In the genomic region with DNA sequence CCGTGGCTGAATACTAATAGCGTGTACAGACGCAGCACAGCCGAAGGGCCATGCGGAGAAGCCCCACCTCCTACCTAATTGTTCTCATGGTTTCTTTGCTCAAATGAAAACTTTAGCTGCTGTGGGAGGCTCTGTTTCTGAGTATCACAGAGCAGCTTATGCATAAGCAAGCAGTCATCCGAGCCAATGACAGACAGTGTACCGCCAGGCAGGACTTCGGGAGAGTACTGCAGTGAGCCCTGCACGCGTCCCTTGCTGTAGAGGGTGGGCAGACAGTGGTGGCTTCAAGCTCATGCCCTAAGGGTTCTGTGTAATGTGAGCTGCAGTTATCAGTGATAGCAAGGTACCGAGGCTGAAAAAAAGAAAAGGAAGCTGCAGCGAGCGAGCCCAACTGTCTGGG, we compare ENCODE assay signal across 36 mouse cellular contexts. TPM values are rescaled to one million over a fixed set of nuclear protein-coding genes. Genes with fewer than 3 reads are reported as not detected.
A peak's percentile ranks its signal among the peaks of the same experiment; 100 is the strongest.
DNase-seq lines count a peak whose midpoint lies in the region; ATAC-seq and TF ChIP-seq lines count a peak whose summit lies in the region.
"Had no signal": no experiment of that assay in that cellular context is flagged by ENCODE, and none has a peak within 500 bp of the region (broad histone marks: within the 10 kb centered on the region; RNA-seq: fewer than 3 reads in every experiment).

No protein-coding gene starts in this region.

- no peaks in the 10 kb centered on the region for H3K9me3 ChIP-seq in heart, embryonic 10.5 days
- H3K9me3 ChIP-seq in heart, embryonic 15.5 days (replicated peaks) = no peaks in the 10 kb centered on the region
- no peaks in the 10 kb centered on the region for H3K9me3 ChIP-seq in kidney, postnatal 0 days (replicated peaks; ENCODE audit: low read length)
- no peaks in the 10 kb centered on the region for H3K9me3 ChIP-seq in kidney, embryonic 14.5 days (ENCODE audit: control insufficient read depth, low read length)
- H3K9me3 ChIP-seq: embryonic facial prominence, embryonic 12.5 days; hindbrain, embryonic 13.5 days; limb, embryonic 10.5 days; limb, embryonic 15.5 days; liver, embryonic 13.5 days; midbrain, embryonic 15.5 days had no signal

- intact Hi-C loops in heart, postnatal 14 days (cut with DNase I) = no loop called here

- H3K4me2 ChIP-seq in heart, embryonic 15.5 days = no peak overlapping the region
- H3K4me2 ChIP-seq in kidney, postnatal 0 days (ENCODE audit: low read length) = no peak overlapping the region
- no peak overlapping the region for H3K4me2 ChIP-seq in kidney, embryonic 14.5 days (replicated peaks; ENCODE audit: low read depth, low read length)
- H3K4me2 ChIP-seq: embryonic facial prominence, embryonic 12.5 days; hindbrain, embryonic 13.5 days; limb, embryonic 15.5 days; liver, embryonic 13.5 days; midbrain, embryonic 15.5 days had no signal

- peak; percentile 77 for DNase-seq in heart, embryonic 10.5 days (ENCODE audit: low spot score)
- no peak for DNase-seq in heart, postnatal 14 days
- DNase-seq in heart, adult 9 months (ENCODE audit: low spot score in 2 of 2) = no peak
- peak; percentile 33 for DNase-seq in kidney, postnatal 0 days (ENCODE audit: low spot score)
- peak; percentile 15 for DNase-seq in ovary, postnatal 36 days (ENCODE audit: low spot score)
- no peak for DNase-seq in ovary, postnatal 10 days (ENCODE audit: low spot score)
- DNase-seq: adrenal gland, postnatal 10 days; cerebellum, adult 8-10 months; cerebellum, postnatal 25 days; embryo, embryonic 11 days; gastrocnemius, postnatal 14 days; kidney, adult 9 months; layer of hippocampus, postnatal 36 days; liver, embryonic 13.5 days; lung, adult 18-20 months; right cerebral cortex, postnatal 4 days; thymus, adult 18-20 months; thymus, postnatal 25 days had no signal

- no peaks in the 10 kb centered on the region for H3K27me3 ChIP-seq in heart, embryonic 10.5 days (ENCODE audit: insufficient read depth, poor library complexity, severe bottlenecking)
- H3K27me3 ChIP-seq in heart, embryonic 15.5 days = no peaks in the 10 kb centered on the region
- H3K27me3 ChIP-seq in kidney, postnatal 0 days (ENCODE audit: insufficient read depth, low read length) = no peaks in the 10 kb centered on the region
- no peaks in the 10 kb centered on the region for H3K27me3 ChIP-seq in kidney, embryonic 14.5 days (ENCODE audit: control insufficient read depth, insufficient read depth, low read length)
- H3K27me3 ChIP-seq: embryonic facial prominence, embryonic 12.5 days; hindbrain, embryonic 13.5 days; limb, embryonic 15.5 days; liver, embryonic 13.5 days; midbrain, embryonic 15.5 days; Patski had no signal

- H3K36me3 ChIP-seq in heart, embryonic 10.5 days = peaks cover 78% of the 10 kb centered on the region
- peaks cover 73% of the 10 kb centered on the region for H3K36me3 ChIP-seq in heart, embryonic 15.5 days
- peaks cover 59% of the 10 kb centered on the region for H3K36me3 ChIP-seq in kidney, postnatal 0 days (ENCODE audit: insufficient read depth, low read length)
- peaks cover 52% of the 10 kb centered on the region for H3K36me3 ChIP-seq in kidney, embryonic 14.5 days (ENCODE audit: control insufficient read depth, insufficient read depth, low read length)

- H3K9ac ChIP-seq in heart, embryonic 15.5 days = no peak overlapping the region
- H3K9ac ChIP-seq in kidney, postnatal 0 days (ENCODE audit: low read depth, low read length) = no peak overlapping the region
- no peak overlapping the region for H3K9ac ChIP-seq in kidney, embryonic 14.5 days (ENCODE audit: low read depth, low read length)
- H3K9ac ChIP-seq: embryonic facial prominence, embryonic 12.5 days; hindbrain, embryonic 13.5 days; limb, embryonic 15.5 days; liver, embryonic 13.5 days; midbrain, embryonic 15.5 days had no signal

- H3K4me3 ChIP-seq in heart, embryonic 10.5 days = no peak overlapping the region
- no peak overlapping the region for H3K4me3 ChIP-seq in heart, embryonic 15.5 days
- H3K4me3 ChIP-seq in kidney, postnatal 0 days (replicated peaks; ENCODE audit: low read depth, low read length) = no peak overlapping the region
- no peak overlapping the region for H3K4me3 ChIP-seq in kidney, embryonic 14.5 days (ENCODE audit: low read length)
- H3K4me3 ChIP-seq: embryonic facial prominence, embryonic 12.5 days; hindbrain, embryonic 13.5 days; limb, embryonic 10.5 days; limb, embryonic 15.5 days; liver, embryonic 13.5 days; midbrain, embryonic 15.5 days had no signal

- H3K27ac ChIP-seq in heart, embryonic 10.5 days = no peak overlapping the region
- no peak overlapping the region for H3K27ac ChIP-seq in heart, embryonic 15.5 days
- no peak overlapping the region for H3K27ac ChIP-seq in kidney, postnatal 0 days
- H3K27ac ChIP-seq in kidney, embryonic 14.5 days (ENCODE audit: low read depth, low read length) = no peak overlapping the region
- H3K27ac ChIP-seq: embryonic facial prominence, embryonic 12.5 days; hindbrain, embryonic 13.5 days; limb, embryonic 10.5 days; limb, embryonic 15.5 days; liver, embryonic 13.5 days; macrophage; midbrain, embryonic 15.5 days; stomach, postnatal 0 days had no signal

- 44% methylated on average over 13 of the region's 13 CpGs for WGBS in heart, embryonic 10.5 days
- 37% methylated on average over 13 of the region's 13 CpGs for WGBS in heart, embryonic 15.5 days
- 66% methylated on average over 13 of the region's 13 CpGs for WGBS in kidney, postnatal 0 days
- WGBS in kidney, embryonic 14.5 days = 73% methylated on average over 13 of the region's 13 CpGs

- ATAC-seq in heart, embryonic 15.5 days (replicated peaks; ENCODE audit: insufficient number of reproducible peaks, insufficient read depth, low FRiP score, low read depth) = peak; percentile 77; the same call in 1 of the 2 replicates
- no peak for ATAC-seq in kidney, postnatal 0 days (replicated peaks; ENCODE audit: low FRiP score, low read depth)
- no peak for ATAC-seq in kidney, embryonic 14.5 days (ENCODE audit: low FRiP score, low TSS enrichment)
- ATAC-seq: forebrain, embryonic 14.5 days; intestine, embryonic 16.5 days; midbrain, embryonic 15.5 days; Patski had no signal

- no peak for TF ChIP-seq CTCF in kidney, postnatal 0 days (IDR thresholded peaks at IDR 0.05; ENCODE audit: low read depth)

- peaks cover 9% of the 10 kb centered on the region for H3K4me1 ChIP-seq in heart, embryonic 10.5 days
- H3K4me1 ChIP-seq in heart, embryonic 15.5 days (replicated peaks) = peaks cover 8% of the 10 kb centered on the region
- H3K4me1 ChIP-seq in kidney, postnatal 0 days (replicated peaks; ENCODE audit: insufficient read depth, low read length) = no peaks in the 10 kb centered on the region
- no peaks in the 10 kb centered on the region for H3K4me1 ChIP-seq in kidney, embryonic 14.5 days (ENCODE audit: control insufficient read depth, insufficient read depth, low read length)
- H3K4me1 ChIP-seq: embryonic facial prominence, embryonic 12.5 days; hindbrain, embryonic 13.5 days; limb, embryonic 15.5 days; liver, embryonic 13.5 days; midbrain, embryonic 15.5 days had no signal

RNA-seq across cellular contexts. Expression of a gene that starts 22.0 kb away (rescaled TPM):
- 0.14 and 0.30 TPM in 2 replicates for polyA plus RNA-seq in heart, embryonic 10.5 days (2016; fragmentation: Nextera tagmentation; extraction: Ambion mirVana)
- not detected for total RNA-seq in heart, postnatal 14 days (2021)
- polyA plus RNA-seq in heart, embryonic 15.5 days (2015; fragmentation: Nextera tagmentation; extraction: Ambion mirVana) = 0.71 and 2.6 TPM in 2 replicates
- 1.1 and 1.5 TPM in 2 replicates for polyA plus RNA-seq in kidney, postnatal 0 days (2015; fragmentation: Nextera tagmentation; extraction: Ambion mirVana)
- polyA plus RNA-seq in kidney, embryonic 14.5 days (2014; fragmentation: Nextera tagmentation; extraction: Ambion mirVana) = 0.16 and 0.79 TPM in 2 replicates
- total RNA-seq: gastrocnemius, postnatal 14 days; granulocyte monocyte progenitor cell, adult 5-6 weeks; MEL; neutrophil, adult 5-6 weeks had no signal
- polyA plus RNA-seq: macrophage; Patski; spleen, adult 2 months had no signal

RNA-seq across cellular contexts. Expression of a gene that starts 54.1 kb away (rescaled TPM):
- polyA plus RNA-seq in heart, embryonic 10.5 days (2016; fragmentation: Nextera tagmentation; extraction: Ambion mirVana) = not detected in 2 replicates
- total RNA-seq in heart, postnatal 14 days (2021) = not detected
- polyA plus RNA-seq in heart, embryonic 15.5 days (2015; fragmentation: Nextera tagmentation; extraction: Ambion mirVana) = not detected in 2 replicates
- not detected in 2 replicates for polyA plus RNA-seq in kidney, postnatal 0 days (2015; fragmentation: Nextera tagmentation; extraction: Ambion mirVana)
- not detected in 2 replicates for polyA plus RNA-seq in kidney, embryonic 14.5 days (2014; fragmentation: Nextera tagmentation; extraction: Ambion mirVana)
- total RNA-seq: adrenal gland, postnatal 10 days; gastrocnemius, postnatal 14 days; granulocyte monocyte progenitor cell, adult 5-6 weeks; layer of hippocampus, postnatal 36 days had no signal
- polyA plus RNA-seq: embryonic facial prominence, embryonic 12.5 days; forebrain, embryonic 14.5 days; hindbrain, embryonic 13.5 days; intestine, embryonic 16.5 days; large intestine, adult 2 months; limb, embryonic 10.5 days; limb, embryonic 15.5 days; liver, embryonic 13.5 days; macrophage; midbrain, embryonic 15.5 days; neural tube, embryonic 11.5 days; Patski; spleen, adult 2 months; stomach, postnatal 0 days had no signal

Comparison
In these comparisons a context has a peak if more than half of its experiments do, and no peak if none do; other contexts are left out.
1. DNase-seq: peak in heart, embryonic 10.5 days (single experiment), kidney, postnatal 0 days (single experiment) and ovary, postnatal 36 days (single experiment); none in heart, postnatal 14 days (0 of 2), heart, adult 9 months (0 of 2) and ovary, postnatal 10 days (single experiment).